Mouse (Mus musculus) hindbrain, postnatal 0 days (tissue): ENCODE measurements around the gene Eif2b1. TPM values are rescaled to one million over a fixed set of nuclear protein-coding genes. Genes with fewer than 3 reads are reported as not detected.
A peak's percentile ranks its signal among the peaks of the same experiment; 100 is the strongest.

Experiments
- ATAC-seq: fragments of 200-750 bp; cut with Nextera tagmentation; 2 replicates; pipeline ENCODE4 v1.8.0; 2017; ENCODE audit warnings: mild to moderate bottlenecking, moderate TSS enrichment, moderate library complexity
- DNase-seq: peaks from one replicate; pipeline ENCODE4 v3.0.0-alpha.2; 2015; ENCODE audit warnings: low spot score
- H3K27ac ChIP-seq: fragments of 300-500 bp; sonication (generic); 2 replicates; pipeline ENCODE4 v1.5.1; 2014; ENCODE audit warnings: mild to moderate bottlenecking
- H3K27me3 ChIP-seq: fragments of 300-500 bp; sonication (generic); 2 replicates; pipeline ENCODE4 v1.6.1; 2014; ENCODE audit warnings: low read length, mixed read lengths; ENCODE audit not compliant: insufficient read depth
- H3K36me3 ChIP-seq: fragments of 300-500 bp; sonication (generic); 2 replicates; pipeline ENCODE4 v1.6.1; 2014; ENCODE audit warnings: low read length, mixed read lengths; ENCODE audit not compliant: insufficient read depth
- H3K4me1 ChIP-seq: fragments of 300-500 bp; sonication (generic); 2 replicates; pipeline ENCODE4 v1.6.1; 2014; ENCODE audit warnings: antibody characterized with exemption, low read length, mixed read lengths; ENCODE audit not compliant: insufficient read depth
- H3K4me2 ChIP-seq: fragments of 300-500 bp; sonication (generic); 2 replicates; pipeline ENCODE4 v1.6.1; 2014; ENCODE audit warnings: low read depth, mild to moderate bottlenecking, low read length, moderate library complexity, mixed read lengths
- H3K4me3 ChIP-seq: fragments of 300-500 bp; sonication (generic); 2 replicates; pipeline ENCODE4 v1.5.1; 2014; ENCODE audit warnings: low read length
- H3K9ac ChIP-seq: fragments of 300-500 bp; sonication (generic); replicated peaks from 2 replicates; pipeline ENCODE4 v1.6.1; 2014; ENCODE audit warnings: mild to moderate bottlenecking, low read length, moderate library complexity, mixed read lengths
- H3K9me3 ChIP-seq: fragments of 300-500 bp; sonication (generic); 2 replicates; pipeline ENCODE4 v1.6.1; 2016; ENCODE audit warnings: low read length, mixed read lengths
- CTCF ChIP-seq: IDR thresholded peaks from 2 replicates; pipeline ENCODE4 v1.5.1; 2016; ENCODE audit warnings: antibody characterized with exemption, control low read depth, low read depth
- WGBS: fragments of 180-500 bp; shearing (Covaris S2); extraction: QIAGEN DNeasy Blood & Tissue Kit; methylation state at CpG from one replicate; pipeline ENCODE4 v1.1.7; 2014; 5-methylcytosine and 5-hydroxymethylcytosine counted together
- polyA plus RNA-seq: library from polyadenylated mRNA; unstranded; fragments of >200 nt; fragmentation: Nextera tagmentation; extraction: Ambion mirVana; gene quantifications from 2 replicates; pipeline ENCODE4 v1.2.1, GENCODE M21; 2015
- total RNA-seq: library from RNA; depleted of rRNA; stranded (reverse); fragments of >200 nt; gene quantifications from 2 replicates; pipeline ENCODE4 v1.2.3, GENCODE M21; 2014

The Eif2b1 gene
- total and polyA plus RNA-seq, 2 experiments from 2014 or later: 31.7 to 56.8 TPM

DNA sequence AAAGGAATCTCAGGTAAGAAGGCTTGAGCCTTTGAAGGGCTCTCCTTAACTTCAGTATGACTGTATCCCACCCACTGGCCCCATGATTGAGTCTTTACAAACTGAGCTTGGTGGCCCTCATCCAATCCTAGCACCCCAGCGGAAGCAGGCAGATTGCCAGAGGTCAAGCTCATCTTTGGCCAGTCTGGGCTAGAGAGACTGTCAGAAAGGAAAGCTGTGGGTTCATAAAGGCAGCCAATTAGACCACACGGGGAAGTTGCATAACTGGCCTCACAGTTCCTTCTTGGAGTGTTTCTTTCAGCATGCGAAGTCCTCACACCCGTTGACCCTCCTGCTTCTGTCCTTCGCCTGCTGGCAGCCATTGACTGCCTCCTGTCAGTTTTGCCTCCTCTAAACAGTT, 3.6 kb upstream of the Eif2b1 start:
- no peak for TF ChIP-seq CTCF
- 79% methylated on average over 5 of the region's 5 CpGs for WGBS
- ATAC-seq: no peak
- peaks cover 16% of the 10 kb centered on the region; the same call in 1 of the 2 replicates for H3K4me1 ChIP-seq
- DNase-seq: no peak
- no peaks in the 10 kb centered on the region for H3K9me3 ChIP-seq
- H3K4me3 ChIP-seq: no peak overlapping the region
- H3K4me2 ChIP-seq: no peak overlapping the region
- no peak overlapping the region for H3K27ac ChIP-seq
- H3K27me3 ChIP-seq: no peaks in the 10 kb centered on the region
- H3K36me3 ChIP-seq: peaks cover 28% of the 10 kb centered on the region
- no peak overlapping the region for H3K9ac ChIP-seq

DNA sequence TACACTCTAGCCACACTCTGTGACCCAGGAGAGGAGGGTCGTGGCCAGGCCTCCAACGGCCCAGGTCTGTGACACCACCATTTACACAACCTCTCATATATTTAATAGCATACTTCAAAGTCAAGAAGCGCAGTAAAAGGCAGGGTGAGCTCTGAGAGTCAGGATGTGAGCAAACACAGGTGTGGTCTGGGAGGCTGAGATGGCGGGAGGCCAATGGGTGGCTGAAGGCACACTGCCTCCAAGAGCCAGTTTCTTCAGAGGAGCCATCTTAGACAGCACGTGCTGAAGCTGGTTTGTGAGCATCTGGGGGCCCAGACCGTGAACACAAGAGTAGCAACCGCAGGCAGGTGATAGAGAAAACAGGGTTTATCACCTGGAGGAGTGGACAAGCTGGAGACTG, 3.5 kb downstream of the Eif2b1 start:
- H3K4me2 ChIP-seq: no peak overlapping the region
- no peak for TF ChIP-seq CTCF
- H3K9me3 ChIP-seq: no peaks in the 10 kb centered on the region
- no peak for DNase-seq
- no peak overlapping the region for H3K27ac ChIP-seq
- H3K27me3 ChIP-seq: no peaks in the 10 kb centered on the region
- peaks cover 16% of the 10 kb centered on the region; the same call in 1 of the 2 replicates for H3K4me1 ChIP-seq
- H3K4me3 ChIP-seq: no peak overlapping the region
- H3K36me3 ChIP-seq: peaks cover 53% of the 10 kb centered on the region
- H3K9ac ChIP-seq: no peak overlapping the region
- 95% methylated on average over 7 of the region's 7 CpGs for WGBS
- no peak for ATAC-seq

DNA sequence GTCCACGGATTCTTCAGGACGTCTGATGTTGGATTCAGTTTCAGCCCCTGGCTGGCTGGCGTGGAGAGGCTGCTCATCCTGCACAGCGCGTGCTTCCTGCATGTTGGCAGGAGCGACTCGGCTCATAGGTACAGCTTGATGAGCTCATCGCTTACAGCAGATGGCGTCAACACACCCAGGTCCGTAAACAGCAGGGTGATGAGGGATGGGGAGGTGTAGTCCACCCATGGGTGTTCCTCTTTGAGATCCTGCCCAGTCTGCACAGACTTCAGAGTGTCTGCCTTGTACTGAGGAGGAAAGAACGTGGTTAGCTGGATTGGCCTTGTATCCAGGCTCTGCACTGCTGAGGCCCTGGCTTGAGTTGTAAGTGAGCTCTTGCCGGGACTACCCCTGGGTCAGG, 7.9 kb downstream of the Eif2b1 start:
- Histone ChIP-seq H3K27ac (no peak overlapping the region), H3K27me3 (no peaks in the 10 kb centered on the region), H3K4me3 (no peak overlapping the region), H3K4me2 (no peak overlapping the region), H3K36me3 (peaks cover 78% of the 10 kb centered on the region), H3K4me1 (no peaks in the 10 kb centered on the region), H3K9ac (no peak overlapping the region), H3K9me3 (no peaks in the 10 kb centered on the region)
- no peak for ATAC-seq
- TF ChIP-seq CTCF: no peak
- WGBS: 86% methylated on average over 12 of the region's 12 CpGs
- no peak for DNase-seq

DNA sequence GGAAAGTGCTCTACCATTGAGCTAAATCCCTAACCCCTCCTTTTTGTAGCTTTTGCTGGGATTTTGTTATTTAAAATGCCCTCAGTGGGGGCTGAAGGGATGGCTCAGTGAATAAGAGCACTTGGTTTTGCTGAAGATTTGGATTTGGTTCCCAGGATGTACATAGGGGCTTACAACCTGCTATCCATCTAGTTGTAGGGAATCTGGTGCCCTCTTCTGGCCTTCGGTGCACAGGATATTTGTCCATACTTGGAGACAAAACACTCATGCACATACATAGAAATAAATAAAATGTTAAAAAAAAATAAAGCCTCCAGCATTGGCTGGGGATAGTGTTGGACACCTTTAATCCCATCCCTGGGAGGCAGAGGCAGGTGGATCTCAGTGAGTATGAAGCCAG, 23.8 kb downstream of the Eif2b1 start:
- DNase-seq (peak; percentile 46), ATAC-seq (no peak)
- no peak overlapping the region for H3K27ac ChIP-seq
- WGBS: 76% methylated on average over 1 of the region's 1 CpGs
- H3K27me3 ChIP-seq: no peaks in the 10 kb centered on the region
- H3K9me3 ChIP-seq: no peaks in the 10 kb centered on the region
- H3K36me3 ChIP-seq: peaks cover 50% of the 10 kb centered on the region
- no peak overlapping the region for H3K4me2 ChIP-seq
- peaks cover 5% of the 10 kb centered on the region; the same call in 1 of the 2 replicates for H3K4me1 ChIP-seq
- no peak overlapping the region for H3K9ac ChIP-seq
- TF ChIP-seq CTCF: peak; percentile 52
- no peak overlapping the region for H3K4me3 ChIP-seq

DNA sequence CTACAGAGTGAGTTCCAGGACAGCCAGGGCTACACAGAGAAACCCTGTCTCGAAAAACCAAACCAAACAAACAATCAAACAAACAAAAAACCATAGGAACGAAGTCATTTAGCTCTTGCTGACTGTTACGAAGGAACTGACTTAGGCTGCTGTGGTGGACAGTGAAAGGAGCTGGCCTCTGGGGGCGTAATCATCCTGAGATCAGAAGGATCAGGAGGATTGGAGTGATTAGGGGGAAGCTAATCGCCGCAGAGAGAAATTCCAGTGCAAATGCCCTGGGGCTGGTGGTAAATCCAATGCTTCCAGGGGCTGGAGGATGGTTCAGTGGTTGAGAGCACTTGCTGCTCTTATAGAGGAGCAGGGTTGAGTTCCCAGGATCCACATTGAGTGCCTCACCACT, 25.3 kb downstream of the Eif2b1 start:
- DNase-seq (no peak), ATAC-seq (no peak)
- H3K4me2 ChIP-seq: peak overlapping the region; percentile 74
- H3K27me3 ChIP-seq: no peaks in the 10 kb centered on the region
- no peaks in the 10 kb centered on the region for H3K9me3 ChIP-seq
- H3K27ac ChIP-seq: no peak overlapping the region
- H3K4me1 ChIP-seq: peaks cover 5% of the 10 kb centered on the region; the same call in 1 of the 2 replicates
- H3K36me3 ChIP-seq: peaks cover 42% of the 10 kb centered on the region
- TF ChIP-seq CTCF: no peak
- 75% methylated on average over 6 of the region's 6 CpGs for WGBS
- peak overlapping the region; percentile 64; the same call in 1 of the 2 replicates for H3K9ac ChIP-seq
- H3K4me3 ChIP-seq: peak overlapping the region; percentile 60

DNA sequence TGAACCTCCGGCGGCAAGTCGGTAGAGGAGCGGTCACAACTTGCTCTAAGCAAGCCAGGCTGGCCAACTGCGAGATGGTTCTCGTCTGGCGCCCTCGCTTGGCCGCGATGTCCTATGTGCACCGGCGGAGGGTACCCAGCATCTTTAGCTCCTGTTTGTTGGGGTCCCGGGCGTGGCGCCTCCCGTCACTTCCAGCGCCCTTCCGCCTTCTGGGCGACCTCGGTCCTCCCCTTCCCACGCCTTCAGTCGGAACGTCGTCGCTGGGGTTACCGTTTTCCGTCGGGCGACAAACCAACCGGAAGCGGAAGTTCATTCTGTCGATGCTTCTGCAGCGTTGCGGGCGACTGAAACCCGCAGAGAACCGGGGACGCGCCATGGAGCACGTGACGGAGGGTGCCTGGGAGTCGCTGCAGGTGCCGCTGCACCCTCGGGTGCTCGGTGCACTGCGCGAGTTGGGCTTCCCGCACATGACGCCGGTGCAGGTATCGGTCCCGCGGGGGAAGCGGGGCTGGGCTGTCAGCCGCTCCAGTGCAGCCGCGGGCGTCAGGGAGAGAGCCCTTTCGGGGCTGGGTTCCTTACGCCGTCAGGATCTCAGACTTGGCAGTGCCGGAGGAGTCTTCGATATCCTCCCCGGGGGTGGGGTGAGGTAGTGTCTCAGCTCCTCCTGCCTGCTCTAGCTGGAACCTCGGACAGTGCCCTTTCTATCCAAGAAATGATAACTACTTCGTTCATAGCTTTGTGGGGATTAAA, 26.2 kb downstream of the Eif2b1 start, which contains the start of gene Ddx55:
Gene Ddx55, plus strand, starts transcription at position 307 of the 750 bp plus-strand sequence.
- H3K4me1 ChIP-seq: peaks cover 5% of the 10 kb centered on the region; the same call in 1 of the 2 replicates
- peak within 1 kb of the TSS; percentile 80 for H3K27ac ChIP-seq
- no peaks in the 10 kb centered on the region for H3K27me3 ChIP-seq
- under 1% methylated on average over 66 of the region's 66 CpGs for WGBS
- DNase-seq (peak; percentile 95), ATAC-seq (peak; percentile 93)
- H3K4me2 ChIP-seq: peak within 1 kb of the TSS; percentile 74
- H3K9ac ChIP-seq: peak within 1 kb of the TSS; percentile 64
- H3K36me3 ChIP-seq: peaks cover 41% of the 10 kb centered on the region
- TF ChIP-seq CTCF: peak; percentile 57
- peak within 1 kb of the TSS; percentile 60 for H3K4me3 ChIP-seq
- H3K9me3 ChIP-seq: no peaks in the 10 kb centered on the region

DNA sequence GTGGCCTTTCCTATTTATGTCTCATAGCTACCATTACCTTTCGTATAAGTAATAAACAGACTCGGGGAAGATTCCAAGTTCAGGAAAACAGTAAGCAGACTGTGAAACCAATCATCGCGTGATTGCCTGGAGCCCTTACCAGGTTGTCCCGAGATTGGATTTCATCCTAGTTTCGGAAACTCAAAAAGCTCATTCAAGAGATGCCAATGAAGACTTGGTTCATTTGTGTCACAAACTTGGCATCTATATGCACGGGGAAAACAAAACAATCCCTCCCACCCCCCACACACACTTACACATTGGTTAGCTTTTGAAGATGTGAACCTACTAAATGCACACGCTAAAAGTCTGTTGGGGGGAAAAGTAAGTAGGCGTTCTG, 26.8 kb downstream of the Eif2b1 start:
- no peak for TF ChIP-seq CTCF
- H3K9me3 ChIP-seq: no peaks in the 10 kb centered on the region
- H3K4me3 ChIP-seq: peak overlapping the region; percentile 60
- H3K4me1 ChIP-seq: peaks cover 5% of the 10 kb centered on the region; the same call in 1 of the 2 replicates
- H3K9ac ChIP-seq: peak overlapping the region; percentile 64
- H3K27me3 ChIP-seq: no peaks in the 10 kb centered on the region
- DNase-seq (peak; percentile 34), ATAC-seq (no peak; the same call in 1 of the 2 replicates)
- H3K36me3 ChIP-seq: peaks cover 41% of the 10 kb centered on the region
- H3K27ac ChIP-seq: peak overlapping the region; percentile 80
- H3K4me2 ChIP-seq: peak overlapping the region; percentile 74
- WGBS: 9% methylated on average over 9 of the region's 9 CpGs
